Mouse (Mus musculus) G1E-ER4 (cell line): ENCODE measurements around the gene Ace. TPM values are rescaled to one million over a fixed set of nuclear protein-coding genes. Genes with fewer than 3 reads are reported as not detected.

ENCODE experiments used
- GATA1 ChIP-seq: IDR thresholded peaks from one replicate; pipeline ENCODE4 v1.8.0; 2012; ENCODE audit warnings: low read length, inconsistent platforms
- polyA plus RNA-seq: library from polyadenylated mRNA; stranded (reverse); fragments of >175 nt; gene quantifications from 2 replicates; pipeline ENCODE4 v1.2.3, GENCODE M21; 2012

Ace gene
- polyA plus RNA-seq, 1 experiment, result not detected

GRCm38 (mm10) chr11:105968948-105969347, 1.2 kb downstream of the Ace start:
- no peak for TF ChIP-seq GATA1

GRCm38 (mm10) chr11:105969516-105969915, 1.8 kb downstream of the Ace start:
- TF ChIP-seq GATA1, result no peak

- TF ChIP-seq GATA1, result no peak
Observed at GRCm38 (mm10) chr11:105974593-105974992, 6.8 kb downstream of the Ace start.

GRCm38 (mm10) chr11:105975050-105975449, 7.3 kb downstream of the Ace start:
- no peak for TF ChIP-seq GATA1

- no peak for TF ChIP-seq GATA1
Observed at GRCm38 (mm10) chr11:105975636-105976035, 7.9 kb downstream of the Ace start.

GRCm38 (mm10) chr11:105978232-105978631, 10.5 kb downstream of the Ace start:
- no peak for TF ChIP-seq GATA1

GRCm38 (mm10) chr11:105978634-105979033, 10.9 kb downstream of the Ace start:
- TF ChIP-seq GATA1, result no peak

- TF ChIP-seq GATA1, result no peak
Observed at GRCm38 (mm10) chr11:105984452-105984851, 16.7 kb downstream of the Ace start.

- TF ChIP-seq GATA1, result no peak
Observed at GRCm38 (mm10) chr11:105987446-105987845, 19.7 kb downstream of the Ace start.

GRCm38 (mm10) chr11:105989446-105989845, 21.7 kb downstream of the Ace start:
- TF ChIP-seq GATA1, result no peak

- no peak for TF ChIP-seq GATA1
Observed at GRCm38 (mm10) chr11:105990231-105990630, 22.5 kb downstream of the Ace start.

GRCm38 (mm10) chr11:105994375-105994774, 26.6 kb downstream of the Ace start, which contains the start of gene Ace3:
Ace3 (plus strand) TSS chr11:105994675.
- no peak for TF ChIP-seq GATA1

- no peak for TF ChIP-seq GATA1
Observed at GRCm38 (mm10) chr11:106000062-106000461, 32.3 kb downstream of the Ace start.

GRCm38 (mm10) chr11:106001718-106002117, 34.0 kb downstream of the Ace start:
- no peak for TF ChIP-seq GATA1

GRCm38 (mm10) chr11:106004576-106004975, 36.8 kb downstream of the Ace start:
- no peak for TF ChIP-seq GATA1

- TF ChIP-seq GATA1, result no peak
Observed at GRCm38 (mm10) chr11:106005970-106006369, 38.2 kb downstream of the Ace start.

GRCm38 (mm10) chr11:106007821-106008220, 40.1 kb downstream of the Ace start, which contains the start of gene Kcnh6:
Kcnh6 (plus strand) TSS chr11:106008124.
- TF ChIP-seq GATA1, result no peak

GRCm38 (mm10) chr11:106012711-106013110, 45.0 kb downstream of the Ace start:
- no peak for TF ChIP-seq GATA1
